Mouse (Mus musculus): ENCODE results near the gene Dstn.

The Dstn gene

GRCm38 (mm10) chr2:143914760-143915599 is at the start of gene Dstn:
Gene Dstn, plus strand, starts transcription at chr2:143915320.
- peak; percentile 92 to 97 for DNase-seq (ENCODE audit: low spot score in 2 of 2)

GRCm38 (mm10) chr2:143867326-143867725 is 47.8 kb upstream of the Dstn start:
- DNase-seq (ENCODE audit: low spot score in 2 of 2) = peak; percentile 79 to 86

- no peak for DNase-seq (ENCODE audit: low spot score in 2 of 2)
Measured at GRCm38 (mm10) chr2:143870936-143871688, 44.0 kb upstream of the Dstn start.

GRCm38 (mm10) chr2:143876026-143876425 is 39.1 kb upstream of the Dstn start:
- no peak for DNase-seq (ENCODE audit: low spot score in 2 of 2)

- DNase-seq (ENCODE audit: low spot score in 2 of 2) = no peak
Measured at GRCm38 (mm10) chr2:143876929-143877632, 38.0 kb upstream of the Dstn start.

- no peak for DNase-seq (ENCODE audit: low spot score in 2 of 2)
Measured at GRCm38 (mm10) chr2:143879311-143879710, 35.8 kb upstream of the Dstn start.

- DNase-seq (ENCODE audit: low spot score in 2 of 2) = peak; percentile 56 to 64
Measured at GRCm38 (mm10) chr2:143882002-143882401, 33.1 kb upstream of the Dstn start.

GRCm38 (mm10) chr2:143882606-143883288 is 32.4 kb upstream of the Dstn start:
- no peak for DNase-seq (ENCODE audit: low spot score in 2 of 2)

GRCm38 (mm10) chr2:143889131-143889859 is 25.8 kb upstream of the Dstn start:
- DNase-seq (ENCODE audit: low spot score in 2 of 2) = no peak

- no peak for DNase-seq (ENCODE audit: low spot score in 2 of 2)
Measured at GRCm38 (mm10) chr2:143889860-143890433, 25.2 kb upstream of the Dstn start.

- DNase-seq (ENCODE audit: low spot score in 2 of 2) = no peak
Measured at GRCm38 (mm10) chr2:143891302-143892048, 23.6 kb upstream of the Dstn start.

- DNase-seq (ENCODE audit: low spot score in 2 of 2) = no peak
Measured at GRCm38 (mm10) chr2:143899470-143900220, 15.5 kb upstream of the Dstn start.

- DNase-seq (ENCODE audit: low spot score in 2 of 2) = no peak
Measured at GRCm38 (mm10) chr2:143900821-143901351, 14.2 kb upstream of the Dstn start.

- DNase-seq (ENCODE audit: low spot score in 2 of 2) = no peak
Measured at GRCm38 (mm10) chr2:143903376-143904045, 11.6 kb upstream of the Dstn start.

- no peak for DNase-seq (ENCODE audit: low spot score in 2 of 2)
Measured at GRCm38 (mm10) chr2:143904896-143905295, 10.2 kb upstream of the Dstn start.

GRCm38 (mm10) chr2:143909230-143909629 is 5.9 kb upstream of the Dstn start:
- no peak for DNase-seq (ENCODE audit: low spot score in 2 of 2)

- no peak for DNase-seq (ENCODE audit: low spot score in 2 of 2)
Measured at GRCm38 (mm10) chr2:143912199-143912598, 2.9 kb upstream of the Dstn start.

- no peak for DNase-seq (ENCODE audit: low spot score in 2 of 2)
Measured at GRCm38 (mm10) chr2:143914221-143914620, 899 bp upstream of the Dstn start.

Measured in right cerebral cortex, adult 2 months (tissue).